Mouse (Mus musculus) liver, embryonic 15.5 days (tissue): ENCODE results near the gene Sema3d. TPM values are rescaled to one million over a fixed set of nuclear protein-coding genes. Genes with fewer than 3 reads are reported as not detected.

Source experiments
- ATAC-seq: fragments of 200-750 bp; cut with Nextera tagmentation; 2 replicates; pipeline ENCODE4 v1.8.0; 2017; ENCODE audit warnings: moderate number of reproducible peaks, mild to moderate bottlenecking, moderate library complexity; ENCODE audit not compliant: insufficient read depth
- H3K27ac ChIP-seq: fragments of 300-500 bp; sonication (generic); replicated peaks from 2 replicates; pipeline ENCODE4 v1.5.1; 2015; ENCODE audit warnings: mild to moderate bottlenecking, inconsistent platforms
- H3K27me3 ChIP-seq: fragments of 300-500 bp; sonication (generic); 2 replicates; pipeline ENCODE4 v1.6.1; 2015; ENCODE audit warnings: mild to moderate bottlenecking, inconsistent platforms
- H3K36me3 ChIP-seq: fragments of 300-500 bp; sonication (generic); replicated peaks from 2 replicates; pipeline ENCODE4 v1.6.1; 2015; ENCODE audit warnings: moderate library complexity, mild to moderate bottlenecking, inconsistent platforms
- H3K4me1 ChIP-seq: fragments of 300-500 bp; sonication (generic); replicated peaks from 2 replicates; pipeline ENCODE4 v1.6.1; 2015; ENCODE audit warnings: inconsistent platforms
- H3K4me2 ChIP-seq: fragments of 300-500 bp; sonication (generic); 2 replicates; pipeline ENCODE4 v1.6.1; 2015; ENCODE audit warnings: moderate library complexity, mild to moderate bottlenecking, inconsistent platforms
- H3K4me3 ChIP-seq: fragments of 300-500 bp; sonication (generic); replicated peaks from 2 replicates; pipeline ENCODE4 v1.5.1; 2015; ENCODE audit warnings: mild to moderate bottlenecking, inconsistent platforms
- H3K9ac ChIP-seq: fragments of 300-500 bp; sonication (generic); 2 replicates; pipeline ENCODE4 v1.6.1; 2015; ENCODE audit warnings: moderate library complexity, mild to moderate bottlenecking, inconsistent platforms
- H3K9me3 ChIP-seq: fragments of 300-500 bp; sonication (generic); replicated peaks from 2 replicates; pipeline ENCODE4 v1.6.1; 2016; ENCODE audit warnings: inconsistent platforms
- WGBS: fragments of 180-500 bp; shearing (Covaris S2); methylation state at CpG from one replicate; pipeline ENCODE4 v1.1.7; 2015; ENCODE audit warnings: mixed read lengths; ENCODE audit not compliant: insufficient replicate concordance; 5-methylcytosine and 5-hydroxymethylcytosine counted together
- polyA plus RNA-seq: library from polyadenylated mRNA; unstranded; fragments of >200 nt; fragmentation: Nextera tagmentation; extraction: Ambion mirVana; gene quantifications from 2 replicates; pipeline ENCODE4 v1.2.1, GENCODE M21; 2015

The Sema3d gene
- polyA plus RNA-seq, 1 experiment from 2014 or later: 1.1 TPM

DNA sequence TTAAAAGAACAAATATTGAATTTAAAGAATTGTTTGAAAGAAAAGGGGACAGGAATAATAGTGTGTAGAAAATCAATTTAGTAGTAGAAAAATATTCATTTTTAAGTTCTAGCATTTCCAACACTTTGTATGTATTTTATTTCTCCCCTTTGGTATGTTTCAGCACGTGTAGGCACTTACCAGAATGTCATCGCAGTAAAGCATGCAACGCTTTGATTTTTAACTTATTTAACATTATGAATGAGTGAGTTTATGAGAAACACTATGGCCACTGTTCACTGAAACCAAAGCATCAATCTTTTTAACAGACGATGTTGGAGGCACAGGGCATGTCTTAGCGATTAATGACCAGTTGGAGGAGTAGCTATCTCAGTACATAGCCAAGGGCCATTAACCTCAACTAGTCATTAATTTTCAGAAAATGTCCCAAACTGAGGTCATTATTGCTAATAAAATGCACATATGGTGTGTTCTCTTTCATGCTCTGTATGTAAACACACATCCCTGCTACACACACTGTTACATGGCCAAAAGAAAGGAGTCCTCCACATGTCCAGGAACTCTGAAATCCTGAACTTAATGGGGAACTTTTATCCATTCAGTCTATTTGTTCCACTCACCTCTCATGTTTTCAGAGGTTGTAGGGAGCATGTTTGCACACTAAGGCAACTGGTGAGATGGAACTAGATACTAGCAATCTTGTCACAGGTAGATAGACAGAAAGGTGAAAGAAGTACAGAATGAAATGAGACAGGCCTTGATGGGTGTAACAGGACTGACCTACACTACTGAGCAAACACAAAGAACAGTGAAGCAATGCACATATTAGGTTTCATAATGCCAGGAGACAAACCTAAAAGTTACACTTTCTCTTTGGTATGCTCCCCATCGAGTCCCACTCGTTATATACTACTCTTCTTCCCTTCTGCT lies 59.3 kb downstream of the Sema3d start:
- Histone ChIP-seq H3K4me1 (no peaks in the 10 kb centered on the region), H3K4me2 (no peak overlapping the region), H3K27me3 (no peaks in the 10 kb centered on the region), H3K9me3 (no peaks in the 10 kb centered on the region), H3K27ac (no peak overlapping the region), H3K9ac (no peak overlapping the region), H3K4me3 (no peak overlapping the region), H3K36me3 (no peaks in the 10 kb centered on the region)
- 61% methylated on average over 7 of the region's 7 CpGs for WGBS
- ATAC-seq: no peak

DNA sequence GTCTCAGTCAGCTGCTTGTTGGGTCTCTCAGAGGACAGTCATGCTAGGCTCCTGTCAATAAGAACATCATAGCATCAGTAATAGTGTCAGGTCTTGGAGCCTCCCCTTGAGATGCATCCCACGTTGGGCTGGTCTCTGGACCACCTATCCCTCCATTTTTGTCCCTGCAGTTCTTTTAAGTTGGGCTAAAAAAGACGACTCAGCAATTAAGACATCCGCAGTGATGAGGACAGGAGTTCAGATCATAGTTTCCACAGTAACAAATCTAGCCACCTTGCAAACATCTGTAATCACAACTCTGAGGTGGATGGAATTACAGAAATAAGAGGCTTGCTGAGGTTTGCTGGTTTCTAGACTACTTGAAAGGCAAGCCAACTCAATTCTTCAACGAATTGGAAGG lies 67.9 kb downstream of the Sema3d start:
- no peaks in the 10 kb centered on the region for H3K9me3 ChIP-seq
- WGBS: 64% methylated on average over 4 of the region's 4 CpGs
- no peaks in the 10 kb centered on the region for H3K4me1 ChIP-seq
- no peak overlapping the region for H3K27ac ChIP-seq
- no peak for ATAC-seq
- H3K36me3 ChIP-seq: no peaks in the 10 kb centered on the region
- H3K27me3 ChIP-seq: no peaks in the 10 kb centered on the region
- H3K9ac ChIP-seq: no peak overlapping the region
- no peak overlapping the region for H3K4me3 ChIP-seq
- no peak overlapping the region for H3K4me2 ChIP-seq

DNA sequence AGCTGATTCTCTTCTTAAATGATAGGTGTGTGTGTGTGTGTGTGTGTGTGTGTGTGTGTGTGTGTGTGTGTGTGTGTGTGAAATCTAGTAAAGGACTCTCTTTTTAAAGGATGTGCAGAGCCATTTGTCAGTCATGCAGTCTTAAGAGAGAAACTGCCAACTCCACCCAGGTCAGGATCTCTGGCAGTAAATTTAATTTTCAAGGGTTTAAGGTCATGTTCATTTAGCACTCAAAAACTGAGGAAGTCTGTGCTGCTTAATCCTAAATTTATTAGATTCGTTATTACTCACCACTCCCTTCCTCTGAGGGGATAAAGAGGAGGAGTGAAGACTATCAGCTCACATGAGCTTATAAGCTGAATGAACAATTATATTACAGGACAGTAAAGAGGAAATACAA lies 71.8 kb downstream of the Sema3d start:
- no peak for ATAC-seq
- Histone ChIP-seq H3K27me3 (no peaks in the 10 kb centered on the region), H3K9ac (no peak overlapping the region), H3K36me3 (no peaks in the 10 kb centered on the region), H3K4me1 (no peaks in the 10 kb centered on the region), H3K9me3 (no peaks in the 10 kb centered on the region), H3K4me3 (no peak overlapping the region), H3K27ac (no peak overlapping the region), H3K4me2 (no peak overlapping the region)
- WGBS: 32% methylated on average over 1 of the region's 1 CpGs

DNA sequence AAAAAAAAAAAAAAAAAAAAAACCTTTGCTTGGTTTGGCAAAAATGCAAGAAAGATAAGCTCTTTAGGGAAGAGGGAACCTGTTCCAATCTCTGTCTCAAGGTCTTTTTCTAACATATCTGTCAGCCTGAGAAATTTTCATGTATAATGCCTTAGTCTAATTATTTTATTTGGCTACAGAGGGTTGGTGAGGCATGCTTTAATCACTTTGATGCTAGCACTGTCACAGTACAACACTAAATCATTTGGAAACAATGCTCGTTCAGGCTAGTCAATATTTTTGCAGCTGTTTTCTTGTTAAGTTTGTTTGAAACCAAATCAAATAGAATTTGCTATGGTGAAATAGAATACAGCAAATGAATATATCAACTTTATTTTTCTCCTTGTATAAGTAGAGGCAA lies 74.3 kb downstream of the Sema3d start:
- no peak overlapping the region for H3K9ac ChIP-seq
- H3K4me2 ChIP-seq: no peak overlapping the region
- H3K4me1 ChIP-seq: no peaks in the 10 kb centered on the region
- H3K27me3 ChIP-seq: no peaks in the 10 kb centered on the region
- H3K27ac ChIP-seq: no peak overlapping the region
- no peaks in the 10 kb centered on the region for H3K9me3 ChIP-seq
- ATAC-seq: no peak
- H3K36me3 ChIP-seq: no peaks in the 10 kb centered on the region
- no peak overlapping the region for H3K4me3 ChIP-seq
- WGBS: 68% methylated on average over 1 of the region's 1 CpGs

DNA sequence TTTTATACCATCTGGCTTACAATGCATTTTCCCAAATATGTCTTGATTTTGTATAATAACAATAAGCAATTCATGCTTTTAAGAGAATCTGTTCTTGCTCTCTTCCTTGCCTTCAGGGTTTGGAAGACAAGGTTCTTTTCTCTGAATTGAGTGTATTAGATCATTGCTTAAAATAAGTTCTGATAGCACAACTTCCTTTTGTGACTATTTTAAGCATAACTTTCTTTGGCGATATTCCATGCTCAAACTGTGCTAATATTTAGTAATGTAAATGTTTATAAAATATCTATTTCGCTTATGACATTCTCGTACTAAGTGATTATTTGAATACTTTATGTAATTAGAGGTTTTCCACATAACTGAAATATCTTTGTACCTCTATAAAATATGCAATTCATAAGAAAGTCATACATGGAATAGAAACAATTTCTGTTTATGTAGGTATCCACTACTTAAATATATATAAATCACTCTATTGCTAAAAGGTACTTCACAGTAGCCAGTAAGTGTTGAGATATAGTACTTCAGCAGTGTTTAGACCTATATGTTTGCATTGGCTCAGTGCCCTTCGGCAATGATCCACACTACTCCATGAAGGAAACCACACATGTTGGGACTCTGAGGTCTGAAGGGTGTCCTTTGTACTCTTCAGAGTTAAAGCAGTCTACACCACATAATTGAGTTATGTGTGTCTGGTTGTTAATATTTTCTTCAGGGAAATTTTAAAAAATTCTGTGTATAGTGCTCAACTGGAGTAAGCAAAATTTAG lies 84.6 kb downstream of the Sema3d start:
- Histone ChIP-seq H3K4me3 (no peak overlapping the region), H3K27ac (no peak overlapping the region), H3K36me3 (no peaks in the 10 kb centered on the region), H3K9ac (no peak overlapping the region), H3K4me1 (no peaks in the 10 kb centered on the region), H3K27me3 (no peaks in the 10 kb centered on the region), H3K9me3 (no peaks in the 10 kb centered on the region), H3K4me2 (no peak overlapping the region)
- WGBS: 64% methylated on average over 4 of the region's 4 CpGs
- no peak for ATAC-seq

DNA sequence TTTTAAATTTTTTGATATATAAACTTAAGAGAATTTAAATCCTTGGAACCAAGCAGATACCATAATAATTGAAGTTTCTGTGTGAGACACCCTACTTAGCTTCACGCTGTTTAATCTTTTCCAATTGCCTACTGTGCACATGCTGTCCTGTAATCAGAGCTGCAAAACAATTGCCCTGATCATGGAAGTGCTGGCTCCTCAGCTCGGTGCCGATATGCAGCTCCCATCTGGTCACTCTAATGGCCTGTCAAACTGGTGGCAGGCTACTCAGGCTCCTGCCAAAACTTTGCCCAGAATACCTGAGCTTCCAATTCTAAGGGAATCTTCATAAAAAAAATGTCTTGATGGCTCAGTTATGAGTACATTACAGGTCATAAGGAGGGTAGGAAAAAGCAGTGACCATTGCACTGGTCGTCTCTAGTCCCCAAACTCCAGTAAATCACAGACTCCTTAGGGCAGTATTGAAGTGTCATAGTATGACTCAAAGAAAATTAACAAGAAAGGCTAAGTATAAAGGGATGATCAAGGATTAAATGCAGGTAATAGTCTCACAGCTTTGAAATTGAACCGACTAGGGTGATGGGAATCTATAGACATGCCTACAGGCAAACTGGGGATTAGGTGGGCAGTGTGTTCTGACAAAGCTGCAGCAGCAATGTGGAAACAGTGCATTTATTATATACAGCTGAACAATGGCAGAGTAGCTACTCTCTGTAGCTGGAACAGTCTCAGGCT lies 91.9 kb downstream of the Sema3d start:
- ATAC-seq: no peak
- Histone ChIP-seq H3K4me1 (no peaks in the 10 kb centered on the region), H3K36me3 (no peaks in the 10 kb centered on the region), H3K9me3 (no peaks in the 10 kb centered on the region), H3K27me3 (no peaks in the 10 kb centered on the region), H3K4me2 (no peak overlapping the region), H3K9ac (no peak overlapping the region), H3K27ac (no peak overlapping the region), H3K4me3 (no peak overlapping the region)
- WGBS: 51% methylated on average over 5 of the region's 5 CpGs

DNA sequence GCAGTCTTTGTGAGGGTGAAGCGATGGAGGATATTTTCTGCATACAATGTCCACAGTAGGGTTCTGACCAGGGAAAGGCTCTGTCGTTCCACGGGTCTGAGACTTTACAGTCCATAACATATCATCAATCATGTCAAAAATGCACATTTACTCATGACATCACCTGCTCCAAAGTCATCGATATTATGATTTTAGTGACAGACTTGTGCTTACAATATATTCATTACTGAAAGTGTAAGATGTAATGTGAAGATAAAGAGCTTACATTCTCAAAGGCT lies 92.4 kb downstream of the Sema3d start:
- WGBS: 65% methylated on average over 4 of the region's 4 CpGs
- H3K36me3 ChIP-seq: no peaks in the 10 kb centered on the region
- no peaks in the 10 kb centered on the region for H3K9me3 ChIP-seq
- H3K27ac ChIP-seq: no peak overlapping the region
- no peak overlapping the region for H3K4me2 ChIP-seq
- no peaks in the 10 kb centered on the region for H3K4me1 ChIP-seq
- no peak overlapping the region for H3K4me3 ChIP-seq
- H3K27me3 ChIP-seq: no peaks in the 10 kb centered on the region
- ATAC-seq: no peak
- no peak overlapping the region for H3K9ac ChIP-seq

DNA sequence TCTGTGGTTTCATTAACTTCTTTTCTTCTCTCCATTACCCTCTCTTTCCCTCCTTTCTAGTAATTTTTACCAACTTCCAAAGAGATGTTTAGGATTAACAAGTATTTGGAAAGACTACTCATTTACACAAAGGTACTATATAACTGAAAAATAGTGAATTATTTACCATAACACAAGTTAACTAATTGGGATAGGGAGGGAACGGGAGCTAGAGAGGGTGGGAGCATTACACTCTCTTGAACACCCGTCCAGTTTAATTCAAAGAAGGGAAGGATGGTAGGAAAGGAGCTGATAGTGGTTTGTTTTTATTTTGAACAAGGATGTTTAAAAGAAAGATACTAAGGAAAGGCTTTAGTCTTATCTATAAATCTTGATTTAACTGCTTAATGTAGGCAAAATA lies 104.7 kb downstream of the Sema3d start:
- Histone ChIP-seq H3K27me3 (no peaks in the 10 kb centered on the region), H3K4me1 (no peaks in the 10 kb centered on the region), H3K4me3 (no peak overlapping the region), H3K4me2 (no peak overlapping the region), H3K36me3 (no peaks in the 10 kb centered on the region), H3K9me3 (no peaks in the 10 kb centered on the region), H3K27ac (no peak overlapping the region), H3K9ac (no peak overlapping the region)
- ATAC-seq: no peak
- WGBS: 56% methylated on average over 2 of the region's 2 CpGs

DNA sequence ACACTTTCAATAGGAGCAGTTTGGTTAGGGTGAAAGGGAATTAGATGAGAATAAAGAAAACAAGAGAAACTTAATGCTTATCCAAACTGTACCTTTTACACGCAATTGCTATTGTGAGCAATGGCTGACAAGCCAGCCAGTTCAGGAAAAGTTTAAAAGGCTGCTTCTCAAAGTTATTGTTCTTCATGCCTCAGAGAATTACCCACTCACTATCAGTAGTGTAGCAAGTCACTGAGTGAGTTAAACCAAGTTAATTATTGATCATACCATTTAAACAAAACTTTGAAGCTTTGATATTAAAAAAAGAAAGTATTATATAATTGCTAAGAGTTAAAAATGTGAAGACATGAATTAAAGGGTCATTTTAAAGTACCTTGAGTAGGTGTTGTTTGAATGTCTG lies 108.5 kb downstream of the Sema3d start:
- H3K9me3 ChIP-seq: no peaks in the 10 kb centered on the region
- 61% methylated on average over 1 of the region's 1 CpGs for WGBS
- no peak overlapping the region for H3K27ac ChIP-seq
- no peaks in the 10 kb centered on the region for H3K4me1 ChIP-seq
- no peak overlapping the region for H3K4me3 ChIP-seq
- no peak overlapping the region for H3K4me2 ChIP-seq
- ATAC-seq: no peak
- no peak overlapping the region for H3K9ac ChIP-seq
- H3K27me3 ChIP-seq: no peaks in the 10 kb centered on the region
- H3K36me3 ChIP-seq: no peaks in the 10 kb centered on the region

DNA sequence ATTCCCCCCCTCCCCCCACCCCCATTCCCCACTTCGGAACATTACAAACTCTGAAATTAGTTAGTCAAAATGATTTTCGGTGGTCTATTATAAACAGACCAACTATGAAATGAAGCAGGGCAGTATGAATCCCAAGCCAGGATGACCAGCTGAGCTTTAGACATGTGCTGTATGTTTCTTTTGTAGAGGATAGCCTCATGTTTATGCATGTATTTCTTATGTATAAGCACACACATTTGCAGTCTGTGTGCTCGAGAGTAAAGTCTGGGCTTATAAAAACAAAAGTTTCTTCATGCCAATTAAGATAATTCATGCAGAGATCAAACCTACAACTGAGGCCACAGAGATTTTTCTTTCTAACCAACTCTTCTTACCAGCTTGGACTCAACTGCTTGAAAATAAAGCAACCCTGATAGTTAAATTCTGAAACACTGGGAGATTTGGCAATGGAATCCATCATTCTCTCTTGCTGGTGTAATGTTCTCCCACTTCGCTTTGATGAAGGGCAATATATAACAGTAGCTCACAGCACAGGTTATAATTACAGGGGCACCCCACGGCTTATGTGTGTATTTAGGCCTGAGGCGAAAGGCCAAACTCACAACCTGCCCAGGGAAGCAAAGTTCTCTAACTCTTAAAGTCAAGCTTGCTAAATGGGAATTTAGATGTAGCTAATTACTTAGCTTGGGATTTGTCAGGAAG lies 115.2 kb downstream of the Sema3d start:
- 61% methylated on average over 6 of the region's 6 CpGs for WGBS

DNA sequence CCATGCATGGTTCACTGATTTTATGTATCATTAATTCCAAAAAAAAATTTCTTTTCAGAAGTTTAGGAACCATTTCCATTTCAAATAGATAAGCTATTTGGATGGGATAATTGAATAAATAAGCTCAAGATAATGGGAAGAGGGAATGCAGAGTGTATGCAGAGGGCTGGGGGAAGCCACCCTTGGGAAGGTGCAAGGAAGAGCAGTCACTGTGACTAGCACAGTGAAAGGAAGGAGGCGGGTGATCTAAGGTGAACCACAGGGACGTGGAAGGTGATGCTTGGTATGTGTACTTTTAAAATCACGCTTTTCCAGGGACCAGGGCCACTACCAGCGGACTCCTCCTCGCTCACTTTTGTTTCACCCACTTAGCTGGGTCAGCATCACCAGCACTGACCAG lies 115.9 kb downstream of the Sema3d start:
- no peak overlapping the region for H3K4me3 ChIP-seq
- H3K9ac ChIP-seq: no peak overlapping the region
- no peaks in the 10 kb centered on the region for H3K27me3 ChIP-seq
- H3K4me2 ChIP-seq: no peak overlapping the region
- no peaks in the 10 kb centered on the region for H3K36me3 ChIP-seq
- no peaks in the 10 kb centered on the region for H3K4me1 ChIP-seq
- no peak overlapping the region for H3K27ac ChIP-seq
- 53% methylated on average over 5 of the region's 5 CpGs for WGBS
- ATAC-seq: no peak
- H3K9me3 ChIP-seq: no peaks in the 10 kb centered on the region

More for the DNA sequence above, 115.2 kb downstream of the Sema3d start:
- H3K27ac ChIP-seq: no peak overlapping the region
- H3K9ac ChIP-seq: no peak overlapping the region
- no peaks in the 10 kb centered on the region for H3K36me3 ChIP-seq
- ATAC-seq: no peak
- no peak overlapping the region for H3K4me2 ChIP-seq
- H3K4me1 ChIP-seq: no peaks in the 10 kb centered on the region
- H3K27me3 ChIP-seq: no peaks in the 10 kb centered on the region
- no peaks in the 10 kb centered on the region for H3K9me3 ChIP-seq
- no peak overlapping the region for H3K4me3 ChIP-seq
